Mouse (Mus musculus) intestine, postnatal 0 days (tissue): ENCODE data around the gene Fubp1. TPM values are rescaled to one million over a fixed set of nuclear protein-coding genes. Genes with fewer than 3 reads are reported as not detected.

Experiments
- ATAC-seq: fragments of 200-750 bp; cut with Nextera tagmentation; 2 replicates; pipeline ENCODE4 v1.8.0; 2017; ENCODE audit warnings: mild to moderate bottlenecking, moderate TSS enrichment, moderate library complexity
- H3K27ac ChIP-seq: fragments of 300-500 bp; sonication (generic); 2 replicates; pipeline ENCODE4 v1.5.1; 2014; ENCODE audit warnings: mild to moderate bottlenecking, low read depth, low read length, moderate library complexity
- H3K27me3 ChIP-seq: fragments of 300-500 bp; sonication (generic); replicated peaks from 2 replicates; pipeline ENCODE4 v1.6.1; 2014; ENCODE audit warnings: low read length, mixed read lengths; ENCODE audit not compliant: control insufficient read depth, insufficient read depth
- H3K36me3 ChIP-seq: fragments of 300-500 bp; sonication (generic); 2 replicates; pipeline ENCODE4 v1.6.1; 2014; ENCODE audit warnings: mild to moderate bottlenecking, moderate library complexity; ENCODE audit not compliant: control insufficient read depth, insufficient read depth
- H3K4me1 ChIP-seq: fragments of 300-500 bp; sonication (generic); replicated peaks from 2 replicates; pipeline ENCODE4 v1.6.1; 2014; ENCODE audit warnings: antibody characterized with exemption, low read length, mixed read lengths; ENCODE audit not compliant: control insufficient read depth, insufficient read depth
- H3K4me2 ChIP-seq: fragments of 300-500 bp; sonication (generic); replicated peaks from 2 replicates; pipeline ENCODE4 v1.6.1; 2014; ENCODE audit warnings: low read depth, mild to moderate bottlenecking, moderate library complexity
- H3K4me3 ChIP-seq: fragments of 300-500 bp; sonication (generic); 2 replicates; pipeline ENCODE4 v1.5.1; 2014; ENCODE audit warnings: low read depth, low read length
- H3K9ac ChIP-seq: fragments of 300-500 bp; sonication (generic); 2 replicates; pipeline ENCODE4 v1.6.1; 2014; ENCODE audit warnings: mild to moderate bottlenecking, low read depth, low read length
- H3K9me3 ChIP-seq: fragments of 300-500 bp; sonication (generic); 2 replicates; pipeline ENCODE4 v1.6.1; 2016; ENCODE audit warnings: mixed run types; ENCODE audit not compliant: control insufficient read depth
- CTCF ChIP-seq: sonication (generic); IDR thresholded peaks from 2 replicates; pipeline ENCODE4 v1.5.1; 2016; ENCODE audit warnings: low read depth, mild to moderate bottlenecking, control low read depth, antibody characterized with exemption, moderate library complexity
- WGBS: fragments of 180-500 bp; shearing (Covaris S2); extraction: QIAGEN DNeasy Blood & Tissue Kit; methylation state at CpG from one replicate; pipeline ENCODE4 v1.1.7; 2014; 5-methylcytosine and 5-hydroxymethylcytosine counted together
- polyA plus RNA-seq: library from polyadenylated mRNA; unstranded; fragments of >200 nt; fragmentation: Nextera tagmentation; extraction: Ambion mirVana; gene quantifications from 2 replicates; pipeline ENCODE4 v1.2.1, GENCODE M21; 2015

The Fubp1 gene
- polyA plus RNA-seq, 1 experiment from 2014 or later = 60.6 TPM

- no peak overlapping the region for H3K4me3 ChIP-seq
Measured at GRCm38 (mm10) chr3:152235238-152235637, 25.0 kb downstream of the Fubp1 start.

GRCm38 (mm10) chr3:152235805-152236204 lies 25.6 kb downstream of the Fubp1 start:
- no peak overlapping the region for H3K4me2 ChIP-seq
- H3K4me3 ChIP-seq = no peak overlapping the region
- no peak for ATAC-seq
- TF ChIP-seq CTCF = no peak
- H3K27ac ChIP-seq = no peak overlapping the region
- 93% methylated on average over 1 of the region's 1 CpGs for WGBS
- no peaks in the 10 kb centered on the region for H3K9me3 ChIP-seq
- peaks cover 6% of the 10 kb centered on the region; the same call in 1 of the 2 replicates for H3K4me1 ChIP-seq
- H3K9ac ChIP-seq = no peak overlapping the region
- H3K27me3 ChIP-seq = no peaks in the 10 kb centered on the region
- H3K36me3 ChIP-seq = peaks cover 31% of the 10 kb centered on the region; the same call in 1 of the 2 replicates

More at GRCm38 (mm10) chr3:152235238-152235637, 25.0 kb downstream of the Fubp1 start:
- Histone ChIP-seq H3K9ac (no peak overlapping the region), H3K4me2 (no peak overlapping the region), H3K9me3 (no peaks in the 10 kb centered on the region), H3K36me3 (peaks cover 31% of the 10 kb centered on the region; the same call in 1 of the 2 replicates), H3K4me1 (peaks cover 6% of the 10 kb centered on the region; the same call in 1 of the 2 replicates), H3K27ac (no peak overlapping the region), H3K27me3 (no peaks in the 10 kb centered on the region)
- ATAC-seq = no peak
- TF ChIP-seq CTCF = no peak
- 77% methylated on average over 1 of the region's 1 CpGs for WGBS

- peaks cover 6% of the 10 kb centered on the region; the same call in 1 of the 2 replicates for H3K4me1 ChIP-seq
- H3K27ac ChIP-seq = no peak overlapping the region
- peak; percentile 49 for TF ChIP-seq CTCF
- no peak overlapping the region for H3K4me2 ChIP-seq
- no peak overlapping the region for H3K9ac ChIP-seq
- H3K4me3 ChIP-seq = no peak overlapping the region
- H3K9me3 ChIP-seq = no peaks in the 10 kb centered on the region
- H3K36me3 ChIP-seq = peaks cover 25% of the 10 kb centered on the region; the same call in 1 of the 2 replicates
- 24% methylated on average over 2 of the region's 2 CpGs for WGBS
- peak; percentile 69 for ATAC-seq
- H3K27me3 ChIP-seq = no peaks in the 10 kb centered on the region
Measured at GRCm38 (mm10) chr3:152238836-152239235, 28.6 kb downstream of the Fubp1 start.

- Histone ChIP-seq H3K4me1 (peaks cover 6% of the 10 kb centered on the region; the same call in 1 of the 2 replicates), H3K27me3 (no peaks in the 10 kb centered on the region), H3K4me3 (no peak overlapping the region), H3K36me3 (peaks cover 20% of the 10 kb centered on the region; the same call in 1 of the 2 replicates), H3K9ac (no peak overlapping the region), H3K27ac (no peak overlapping the region), H3K9me3 (no peaks in the 10 kb centered on the region), H3K4me2 (no peak overlapping the region)
- ATAC-seq = no peak
- 94% methylated on average over 1 of the region's 1 CpGs for WGBS
- no peak for TF ChIP-seq CTCF
Measured at GRCm38 (mm10) chr3:152239592-152239991, 29.4 kb downstream of the Fubp1 start.

GRCm38 (mm10) chr3:152241098-152241497 lies 30.9 kb downstream of the Fubp1 start:
- Histone ChIP-seq H3K9me3 (no peaks in the 10 kb centered on the region), H3K4me2 (no peak overlapping the region), H3K4me3 (no peak overlapping the region), H3K36me3 (peaks cover 14% of the 10 kb centered on the region; the same call in 1 of the 2 replicates), H3K4me1 (peaks cover 6% of the 10 kb centered on the region; the same call in 1 of the 2 replicates), H3K27ac (no peak overlapping the region), H3K27me3 (no peaks in the 10 kb centered on the region), H3K9ac (no peak overlapping the region)
- no peak for ATAC-seq
- TF ChIP-seq CTCF = no peak
- 41% methylated on average over 3 of the region's 3 CpGs for WGBS

- Histone ChIP-seq H3K4me3 (no peak overlapping the region), H3K9me3 (no peaks in the 10 kb centered on the region), H3K27ac (no peak overlapping the region), H3K9ac (no peak overlapping the region), H3K36me3 (0 out of 2 replicates have a peak, but pooled peaks cover 4% of the 10 kb centered on the region), H3K4me2 (no peak overlapping the region), H3K27me3 (no peaks in the 10 kb centered on the region), H3K4me1 (peaks cover 6% of the 10 kb centered on the region; the same call in 1 of the 2 replicates)
- WGBS = 78% methylated on average over 4 of the region's 4 CpGs
- no peak for TF ChIP-seq CTCF
- ATAC-seq = no peak
Measured at GRCm38 (mm10) chr3:152243304-152243703, 33.1 kb downstream of the Fubp1 start.
